Mouse (Mus musculus): ENCODE data around the gene Abl2.
A peak's percentile ranks its signal among the peaks of the same experiment; 100 is the strongest.

Abl2 gene

GRCm38 (mm10) chr1:156669208-156669983 is 110.8 kb downstream of the Abl2 start:
- DNase-seq (ENCODE audit: low read depth, low spot score) = no peak

GRCm38 (mm10) chr1:156671921-156672320 is 113.3 kb downstream of the Abl2 start:
- DNase-seq (ENCODE audit: low read depth, low spot score) = no peak

DNA sequence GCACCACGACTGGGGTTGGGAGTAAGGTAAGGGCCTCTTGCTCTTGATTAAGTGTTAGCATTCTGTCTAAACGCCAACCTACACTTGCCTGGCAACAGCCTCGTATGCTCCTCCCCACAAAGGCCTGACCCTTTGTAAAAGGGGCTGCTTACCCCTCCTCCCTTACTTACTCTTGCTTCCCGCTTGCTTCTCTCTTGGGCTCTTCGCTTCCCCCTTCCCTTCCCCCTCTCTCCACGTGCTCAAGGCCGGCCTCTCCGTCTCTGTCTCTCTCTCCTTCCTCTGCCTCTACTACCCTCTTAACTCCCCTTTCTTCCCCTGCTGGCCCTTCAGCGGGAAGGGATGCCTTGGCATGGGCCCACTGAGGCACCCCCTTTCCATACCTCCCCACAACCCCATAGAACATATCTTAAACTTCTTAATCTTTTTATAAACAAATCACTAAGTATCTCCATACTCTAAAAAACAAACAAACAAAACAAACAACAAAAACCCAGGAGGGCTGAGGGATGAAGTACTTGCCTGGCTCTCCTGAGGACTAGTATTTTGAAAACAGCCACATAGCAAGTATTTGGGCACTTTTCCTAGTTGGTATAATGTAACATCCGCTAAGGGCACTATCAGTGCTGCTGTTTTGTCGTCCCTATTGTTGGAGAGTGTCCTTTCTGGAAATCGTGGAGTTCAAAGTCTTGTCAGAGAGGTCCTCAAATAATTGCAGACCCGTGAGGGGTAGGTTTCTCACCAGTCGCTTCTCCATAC is 114.3 kb downstream of the Abl2 start:
- no peak for DNase-seq (ENCODE audit: low read depth, low spot score)

- DNase-seq (ENCODE audit: low read depth, low spot score) = peak; percentile 61
These were observed 115.0 kb downstream of the Abl2 start for GRCm38 (mm10) chr1:156673476-156674194.

- DNase-seq (ENCODE audit: low read depth, low spot score) = peak; percentile 77
These were observed 115.8 kb downstream of the Abl2 start, which contains the start of gene Tor3a for GRCm38 (mm10) chr1:156674195-156675000. Tor3a (minus strand) TSS chr1:156674356.

- peak; percentile 78 for DNase-seq (ENCODE audit: low read depth, low spot score)
These were observed 117.6 kb downstream of the Abl2 start for GRCm38 (mm10) chr1:156676171-156676570.

GRCm38 (mm10) chr1:156676596-156676995 is 118.0 kb downstream of the Abl2 start:
- DNase-seq (ENCODE audit: low read depth, low spot score) = no peak

DNA sequence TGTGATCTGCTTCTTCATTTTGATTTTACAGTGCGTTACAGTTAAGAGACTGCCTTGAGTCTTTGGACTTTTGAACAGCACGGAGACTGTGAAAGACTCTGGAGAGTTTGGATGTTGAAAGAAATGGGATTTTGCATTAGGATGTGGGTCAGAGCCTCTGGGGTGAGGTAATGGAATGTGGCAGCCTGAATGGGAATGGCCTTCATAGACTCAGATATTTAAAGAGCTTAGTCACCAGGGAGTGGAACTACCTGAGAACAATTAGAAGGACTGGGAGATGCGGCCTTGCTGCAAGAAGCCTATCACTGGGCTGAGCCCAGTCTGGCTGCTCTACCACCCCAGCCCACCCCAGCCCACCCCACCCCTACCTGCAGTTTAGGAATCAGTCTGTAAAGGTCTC is 118.6 kb downstream of the Abl2 start:
- DNase-seq (ENCODE audit: low read depth, low spot score) = no peak

DNA sequence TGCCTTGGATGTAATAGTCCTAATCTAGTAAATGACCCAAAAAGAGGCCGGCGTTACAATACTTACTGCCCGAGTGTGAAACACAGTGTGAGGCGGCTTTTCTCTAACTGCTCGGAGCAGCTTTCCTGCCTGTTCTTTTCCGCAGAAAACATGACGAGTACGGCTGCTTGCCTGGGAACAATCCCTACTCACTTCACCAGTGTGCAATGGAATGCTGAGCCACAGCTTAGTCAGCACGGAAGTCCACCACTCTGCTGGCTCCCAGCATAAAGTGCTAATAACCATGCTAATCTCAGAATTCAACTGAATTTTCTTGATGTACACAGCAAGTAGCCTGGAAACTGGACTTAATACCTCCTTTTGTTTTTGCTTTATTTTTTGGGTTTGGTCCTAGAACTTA is 121.0 kb downstream of the Abl2 start:
- DNase-seq (ENCODE audit: low read depth, low spot score) = no peak

DNA sequence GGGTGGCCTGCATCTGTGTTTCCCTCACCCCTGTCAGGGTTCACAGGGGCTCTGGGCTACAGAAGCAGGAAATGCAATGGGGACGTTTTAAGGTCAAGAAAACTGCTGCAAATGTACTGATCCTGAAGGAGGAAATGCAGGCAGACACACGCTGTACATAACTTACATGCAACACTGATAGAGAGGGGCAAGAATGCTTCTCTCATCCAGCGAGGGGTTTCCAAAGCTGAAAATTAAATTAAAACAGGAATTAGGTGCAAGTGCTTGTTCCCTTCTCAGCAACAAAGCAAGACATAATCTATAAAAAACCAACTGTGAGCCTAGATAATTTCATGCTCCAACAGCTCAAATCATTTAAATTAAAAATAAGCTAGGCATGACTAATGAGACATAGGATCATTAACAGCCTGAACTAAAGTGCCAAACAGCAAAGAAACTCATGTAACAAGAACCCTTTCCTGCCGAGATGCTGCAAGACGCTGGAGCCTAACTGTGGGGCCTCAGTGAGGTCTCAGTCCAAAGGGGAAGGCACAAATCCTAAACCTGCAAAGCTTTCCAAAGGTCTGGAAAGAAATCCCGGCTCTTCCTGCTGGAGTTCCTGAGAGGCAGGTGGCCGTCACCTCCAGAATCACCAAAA is 127.6 kb downstream of the Abl2 start:
- no peak for DNase-seq (ENCODE audit: low read depth, low spot score)
